Mouse (Mus musculus): ENCODE measurements around the gene Med21. TPM values are rescaled to one million over a fixed set of nuclear protein-coding genes. Genes with fewer than 3 reads are reported as not detected.

Med21 gene
- polyA plus RNA-seq, 1 experiment: 68.3 TPM

DNA sequence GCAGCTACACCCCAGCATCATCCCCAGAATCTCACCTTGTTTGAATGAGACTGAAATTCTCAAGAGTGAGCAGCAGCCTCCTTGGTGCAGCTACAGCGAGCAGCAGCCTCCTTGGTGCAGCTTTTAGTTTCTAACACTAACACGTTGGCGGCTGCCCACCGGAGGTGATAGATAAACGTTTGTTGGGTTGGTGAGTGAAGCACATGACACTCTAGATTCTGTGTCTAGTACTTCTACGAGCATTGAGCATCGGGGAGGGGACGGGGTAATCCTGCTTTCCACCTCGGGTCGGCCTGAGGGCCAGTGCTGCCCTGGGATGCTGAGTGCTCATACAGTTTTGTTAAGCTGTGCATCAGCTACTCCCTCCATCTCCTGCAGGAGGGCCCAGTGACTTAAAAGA is 34.6 kb downstream of the Med21 start:
- no peak for DNase-seq (ENCODE audit: extremely low spot score in 1 of 2, low spot score in 1 of 2)

DNA sequence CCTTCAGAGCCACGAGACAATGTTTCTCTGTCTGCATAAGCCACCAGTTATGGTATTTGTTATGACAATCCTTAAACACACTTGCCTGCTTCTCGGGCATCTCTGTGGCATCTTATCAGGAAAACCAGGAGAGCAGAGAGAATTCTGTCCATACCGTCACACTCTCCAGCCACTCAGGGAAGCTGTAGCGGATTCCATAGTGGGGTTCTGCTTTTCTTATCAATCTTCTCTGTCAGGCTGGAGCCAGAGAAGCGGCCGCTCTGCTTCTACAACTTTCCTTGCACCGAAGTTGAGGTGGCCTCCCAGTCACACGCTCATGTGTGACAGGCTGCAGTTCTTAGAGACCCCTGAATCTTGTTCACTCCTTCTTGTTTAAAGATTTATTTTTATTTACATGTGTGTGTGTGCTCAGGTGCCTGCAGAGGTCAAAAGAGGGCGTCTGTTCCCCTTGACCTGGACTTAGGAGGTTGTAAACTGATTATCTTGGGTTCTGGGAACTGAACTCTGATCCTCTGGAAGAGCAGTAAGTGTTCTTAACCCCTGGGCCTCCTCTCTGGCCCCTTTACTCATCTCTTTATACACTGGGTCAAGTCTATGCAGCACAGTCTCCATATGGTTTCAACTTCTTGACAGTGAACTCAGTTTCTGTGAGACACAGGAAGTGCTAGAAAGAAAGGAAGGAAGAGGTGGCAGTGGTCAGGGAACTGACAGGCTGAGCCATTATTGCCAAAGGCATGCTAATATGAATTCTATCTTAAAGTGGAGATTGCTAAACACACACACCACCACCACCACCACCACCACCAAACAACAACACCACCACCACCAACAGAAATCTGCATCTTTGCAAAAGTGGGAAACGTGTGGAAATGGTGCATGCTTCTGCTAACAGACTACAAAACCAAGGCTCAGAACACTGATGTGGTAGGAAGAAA is 36.1 kb downstream of the Med21 start:
- DNase-seq (ENCODE audit: extremely low spot score in 1 of 2, low spot score in 1 of 2): no peak

DNA sequence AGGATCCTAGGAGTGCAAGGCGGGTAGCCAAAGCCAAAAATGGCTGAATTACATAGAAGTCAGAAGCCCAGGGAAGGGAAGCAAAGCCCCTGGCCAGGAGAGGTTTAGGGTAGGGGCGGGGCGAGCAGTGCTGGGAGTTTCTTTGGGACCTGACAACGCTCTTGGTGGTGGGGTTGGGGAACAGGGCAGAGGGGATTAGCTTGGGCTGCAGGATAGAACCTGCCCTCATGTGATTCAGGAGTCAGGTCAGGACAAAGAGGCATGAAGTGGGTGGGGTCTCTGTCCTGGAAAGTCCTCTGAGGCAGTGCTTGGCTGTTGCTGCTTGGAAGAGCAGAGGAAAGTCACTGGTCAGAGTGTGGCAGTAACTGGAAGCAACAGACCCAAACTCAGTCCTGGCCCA is 41.5 kb downstream of the Med21 start:
- DNase-seq (ENCODE audit: extremely low spot score in 1 of 2, low spot score in 1 of 2): no peak

DNA sequence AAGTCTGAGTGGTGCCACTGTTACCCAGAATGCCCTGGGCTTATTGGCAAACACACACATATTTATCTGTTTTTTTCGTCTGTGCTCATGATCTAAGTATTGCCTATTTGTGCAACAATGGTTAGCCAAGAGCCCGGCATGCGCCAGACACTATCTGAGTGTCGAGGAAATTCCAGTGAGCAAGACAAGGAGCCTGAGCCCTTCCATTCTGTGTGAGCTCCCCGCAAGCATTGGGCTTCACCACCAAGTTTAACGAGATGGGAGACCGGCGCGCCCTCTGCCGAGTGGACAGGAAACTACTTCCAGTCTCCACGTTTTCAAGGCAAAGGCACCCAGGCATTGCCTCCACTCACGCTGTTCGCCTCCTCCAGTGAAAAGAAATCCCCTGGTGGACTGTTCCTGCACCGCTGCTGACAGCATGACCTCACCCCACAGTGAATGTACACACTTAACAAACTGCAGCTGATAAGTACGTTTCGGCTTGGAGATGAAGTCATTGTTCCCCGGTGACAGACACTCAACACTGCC is 43.5 kb downstream of the Med21 start:
- DNase-seq (ENCODE audit: extremely low spot score in 1 of 2, low spot score in 1 of 2): peak in 1 of 2 experiments; percentile 20

DNA sequence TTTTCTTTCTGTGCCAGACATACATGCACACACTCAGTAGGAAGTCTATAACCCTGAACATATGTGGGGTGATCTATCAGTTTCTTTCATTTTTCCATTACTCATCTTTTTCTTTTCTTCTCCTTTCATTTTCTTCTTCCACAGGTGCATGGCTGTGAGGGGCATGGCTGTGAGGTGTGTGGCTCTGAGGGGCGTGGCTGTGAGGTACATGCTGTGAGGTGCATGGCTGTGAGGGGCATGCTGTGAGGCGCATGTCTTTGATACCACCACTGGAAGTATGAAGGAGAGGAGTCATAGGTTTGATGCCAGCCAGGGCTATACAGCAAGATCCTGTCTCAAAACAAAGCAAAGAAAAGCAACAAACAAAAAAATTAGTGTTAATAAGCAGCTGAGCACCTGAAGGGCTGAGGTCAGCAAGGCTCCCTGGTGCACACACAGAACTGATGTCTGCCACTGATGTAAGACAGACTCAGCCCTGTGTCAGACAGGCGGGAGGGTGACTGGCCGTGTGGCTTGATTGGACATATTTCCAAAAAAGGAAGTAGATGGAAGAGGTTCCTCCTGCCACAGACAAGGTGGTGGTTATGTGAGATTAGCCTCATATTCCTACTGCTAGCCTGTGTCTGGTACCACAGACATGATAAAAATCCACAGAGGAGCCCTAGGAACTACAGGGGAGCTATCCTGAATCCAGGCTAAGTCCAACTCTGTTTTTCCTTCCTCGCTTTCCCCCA is 44.3 kb downstream of the Med21 start:
- DNase-seq (ENCODE audit: extremely low spot score in 1 of 2, low spot score in 1 of 2): no peak

DNA sequence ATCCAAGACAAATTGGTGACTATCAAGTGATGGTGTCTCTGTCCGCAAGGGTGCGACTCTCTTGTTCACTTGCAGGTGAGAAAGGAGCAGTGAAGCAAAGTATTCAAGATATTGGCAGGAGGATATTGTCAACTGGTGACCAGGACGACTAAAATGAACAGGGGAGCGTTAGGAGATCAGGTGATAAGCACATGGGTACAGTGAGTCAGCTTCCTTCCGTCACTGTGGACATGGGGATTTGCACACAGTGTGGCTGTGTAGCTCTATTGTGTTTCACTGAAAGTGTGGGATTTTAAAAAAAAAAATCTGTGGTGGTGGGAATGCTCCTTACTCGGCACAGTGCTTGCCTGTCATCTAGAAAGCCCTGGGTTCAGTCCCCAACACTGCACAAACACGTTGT is 45.7 kb downstream of the Med21 start:
- no peak for DNase-seq (ENCODE audit: extremely low spot score in 1 of 2, low spot score in 1 of 2)

DNA sequence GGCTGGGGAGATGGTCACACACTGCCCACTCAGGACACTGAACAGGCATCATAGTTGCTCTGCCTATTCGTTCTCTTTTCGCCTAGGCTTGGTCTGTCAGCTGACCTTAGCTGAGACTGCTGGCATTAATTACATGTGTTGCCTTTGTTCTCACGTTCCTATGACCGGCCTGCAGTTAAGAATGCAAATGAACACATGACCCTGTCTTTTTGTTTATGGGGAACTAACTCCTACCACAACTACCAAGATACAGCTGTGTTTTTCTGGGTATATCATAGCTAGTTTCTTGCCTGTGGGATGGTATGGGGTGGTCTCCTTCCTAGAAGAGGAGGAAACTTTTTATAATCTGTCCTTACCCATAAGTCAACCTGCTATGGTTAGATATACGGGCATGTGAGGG is 46.5 kb downstream of the Med21 start:
- no peak for DNase-seq (ENCODE audit: extremely low spot score in 1 of 2, low spot score in 1 of 2)

DNA sequence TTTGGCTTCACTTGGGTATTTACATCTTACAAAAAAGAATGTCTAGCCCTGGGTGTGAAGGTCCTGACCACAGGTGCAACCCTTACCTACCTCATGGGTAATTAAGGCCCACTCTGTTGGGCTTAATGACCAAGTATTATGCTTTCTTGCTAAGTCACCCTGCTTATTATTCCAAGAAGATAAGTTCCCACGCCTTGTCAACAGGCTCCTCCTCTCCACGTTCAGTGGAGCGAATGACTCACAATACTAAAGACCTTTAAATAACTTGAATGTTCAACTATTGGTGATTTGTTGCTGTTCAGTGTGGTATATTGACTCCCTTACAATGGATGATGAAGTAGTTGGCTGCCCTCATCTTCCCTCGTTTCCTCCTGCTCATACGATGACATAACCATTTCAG is 55.4 kb downstream of the Med21 start:
- no peak for DNase-seq (ENCODE audit: extremely low spot score in 1 of 2, low spot score in 1 of 2)

DNA sequence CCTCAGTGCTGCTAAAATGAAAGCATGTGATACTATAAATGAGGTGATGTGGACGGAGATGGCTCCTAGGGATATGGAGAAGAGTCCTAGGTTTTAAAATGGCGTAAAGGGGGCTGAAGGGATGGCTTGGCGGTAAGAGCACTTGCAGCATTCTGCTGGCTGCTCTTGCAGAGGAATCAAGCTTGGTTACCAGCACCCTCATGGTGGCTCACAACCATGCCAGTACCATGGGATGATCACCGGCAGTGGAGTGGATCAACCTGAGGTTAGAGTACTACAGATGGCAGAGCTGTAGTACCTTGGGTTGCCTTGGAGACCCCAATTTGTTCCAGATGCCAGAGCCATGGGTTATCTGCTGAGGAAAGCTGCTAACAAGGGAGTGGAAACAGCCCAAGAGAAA is 56.0 kb downstream of the Med21 start:
- DNase-seq (ENCODE audit: extremely low spot score in 1 of 2, low spot score in 1 of 2): no peak

Other genes starting within 250 kb of the Med21 start
- 7.8 and 8.5 TPM in 2 replicates for gene Itpr2, start 140.3 kb upstream of the Med21 start, polyA plus RNA-seq (2012; rRNA removed)
- gene Fgfr1op2, start 65.3 kb upstream of the Med21 start, polyA plus RNA-seq (2012; rRNA removed): 74.8 and 75.5 TPM in 2 replicates
- 83.2 and 87.5 TPM in 2 replicates for gene Ints13, start 64.7 kb upstream of the Med21 start, polyA plus RNA-seq (2012; rRNA removed)
- gene Tm7sf3, start 277 bp downstream of the Med21 start, polyA plus RNA-seq (2012; rRNA removed): 27.6 and 29.3 TPM in 2 replicates
- 17.8 and 18.3 TPM in 2 replicates for gene Stk38l, start 82.4 kb downstream of the Med21 start, polyA plus RNA-seq (2012; rRNA removed)
- 19.9 and 20.6 TPM in 2 replicates for gene Arntl2, start 153.5 kb downstream of the Med21 start, polyA plus RNA-seq (2012; rRNA removed)
- gene Smco2, start 207.6 kb downstream of the Med21 start, polyA plus RNA-seq (2012; rRNA removed): 0.08 and 0.20 TPM in 2 replicates
- gene Ppfibp1, start 245.9 kb downstream of the Med21 start, polyA plus RNA-seq (2012; rRNA removed): 51.1 and 60.2 TPM in 2 replicates

Measured in frontal cortex, adult 2 months (tissue).